Mouse (Mus musculus) limb, embryonic 14.5 days (tissue): ENCODE results near the gene Lim2. TPM values are rescaled to one million over a fixed set of nuclear protein-coding genes. Genes with fewer than 3 reads are reported as not detected.
A peak's percentile ranks its signal among the peaks of the same experiment; 100 is the strongest.

ENCODE experiments used
- ATAC-seq: fragments of 200-750 bp; cut with Nextera tagmentation; 2 replicates; pipeline ENCODE4 v1.8.0; 2017; ENCODE audit warnings: low read depth, moderate number of reproducible peaks, moderate TSS enrichment; ENCODE audit not compliant: low FRiP score
- DNase-seq: peaks from one replicate; pipeline ENCODE4 v3.0.0-alpha.2; 2015; ENCODE audit warnings: low spot score
- H3K27ac ChIP-seq: fragments of 300-500 bp; sonication (generic); replicated peaks from 2 replicates; pipeline ENCODE4 v1.5.1; 2014; ENCODE audit warnings: low read depth, mild to moderate bottlenecking, low read length, moderate library complexity, mixed read lengths
- H3K27me3 ChIP-seq: fragments of 300-500 bp; sonication (generic); 2 replicates; pipeline ENCODE4 v1.6.1; 2014; ENCODE audit warnings: low read length, mixed read lengths; ENCODE audit not compliant: control insufficient read depth, insufficient read depth
- H3K36me3 ChIP-seq: fragments of 300-500 bp; sonication (generic); 2 replicates; pipeline ENCODE4 v1.6.1; 2014; ENCODE audit warnings: mild to moderate bottlenecking, low read length, moderate library complexity, mixed read lengths; ENCODE audit not compliant: control insufficient read depth, insufficient read depth
- H3K4me1 ChIP-seq: fragments of 300-500 bp; sonication (generic); 2 replicates; pipeline ENCODE4 v1.6.1; 2014; ENCODE audit warnings: antibody characterized with exemption, low read length, mixed read lengths; ENCODE audit not compliant: control insufficient read depth, insufficient read depth
- H3K4me2 ChIP-seq: fragments of 300-500 bp; sonication (generic); replicated peaks from 2 replicates; pipeline ENCODE4 v1.6.1; 2014; ENCODE audit warnings: low read depth, mild to moderate bottlenecking, low read length, moderate library complexity; ENCODE audit not compliant: severe bottlenecking
- H3K4me3 ChIP-seq: fragments of 300-500 bp; sonication (generic); replicated peaks from 2 replicates; pipeline ENCODE4 v1.5.1; 2014; ENCODE audit warnings: low read length
- H3K9ac ChIP-seq: fragments of 300-500 bp; sonication (generic); 2 replicates; pipeline ENCODE4 v1.6.1; 2014; ENCODE audit warnings: mild to moderate bottlenecking, low read depth, low read length, moderate library complexity; ENCODE audit not compliant: severe bottlenecking
- H3K9me3 ChIP-seq: fragments of 300-500 bp; sonication (generic); 2 replicates; pipeline ENCODE4 v1.6.1; 2016; ENCODE audit warnings: low read length; ENCODE audit not compliant: control insufficient read depth
- POLR2A ChIP-seq: fragments of 200-500 bp; IDR thresholded peaks from 2 replicates; pipeline ENCODE4 v1.8.0; 2012; ENCODE audit warnings: inconsistent platforms, mild to moderate bottlenecking, moderate library complexity, borderline replicate concordance; ENCODE audit not compliant: insufficient read depth, insufficient read length; ENCODE audit errors: extremely low read depth
- WGBS: fragments of 180-500 bp; shearing (Covaris S2); extraction: QIAGEN DNeasy Blood & Tissue Kit; methylation state at CpG from one replicate; pipeline ENCODE4 v1.1.7; 2014; 5-methylcytosine and 5-hydroxymethylcytosine counted together
- polyA plus RNA-seq, 2 experiments: library from polyadenylated mRNA; depleted of rRNA in 1 of 2; stranded (reverse) in 1 of 2; unstranded in 1 of 2; fragments of >200 nt; fragmentation: Nextera tagmentation in 1 of 2; extraction: Ambion mirVana in 1 of 2; gene quantifications; 2 replicates each; pipeline versions ENCODE4 v1.2.1 to v1.2.3; 2012 to 2014

Lim2 gene
- polyA plus RNA-seq, 2 experiments = not detected

GRCm38 (mm10) chr7:43422995-43423617 is 4.4 kb upstream of the Lim2 start:
- Histone ChIP-seq H3K4me2 (peak overlapping the region; percentile 21; the same call in 1 of the 2 replicates), H3K4me1 (no peaks in the 10 kb centered on the region), H3K27me3 (no peaks in the 10 kb centered on the region), H3K9me3 (no peaks in the 10 kb centered on the region), H3K4me3 (no peak overlapping the region), H3K27ac (no peak overlapping the region), H3K9ac (peak overlapping the region; percentile 28; the same call in 1 of the 2 replicates), H3K36me3 (no peaks in the 10 kb centered on the region)
- ATAC-seq = peak; percentile 79
- WGBS = 18% methylated on average over 11 of the region's 11 CpGs
- no peak for TF ChIP-seq POLR2A
- peak; percentile 86 for DNase-seq

- ATAC-seq (no peak), DNase-seq (no peak)
- TF ChIP-seq POLR2A = no peak
- Histone ChIP-seq H3K27me3 (no peaks in the 10 kb centered on the region), H3K4me1 (no peaks in the 10 kb centered on the region), H3K9ac (no peak overlapping the region), H3K36me3 (no peaks in the 10 kb centered on the region), H3K9me3 (no peaks in the 10 kb centered on the region), H3K4me3 (no peak overlapping the region), H3K4me2 (no peak overlapping the region), H3K27ac (no peak overlapping the region)
- 55% methylated on average over 3 of the region's 3 CpGs for WGBS
These were observed 3.4 kb upstream of the Lim2 start for GRCm38 (mm10) chr7:43423991-43424625.

GRCm38 (mm10) chr7:43429500-43429899 is 2.0 kb downstream of the Lim2 start:
- DNase-seq (no peak), ATAC-seq (no peak)
- no peaks in the 10 kb centered on the region for H3K4me1 ChIP-seq
- no peak overlapping the region for H3K9ac ChIP-seq
- H3K27ac ChIP-seq = no peak overlapping the region
- H3K36me3 ChIP-seq = no peaks in the 10 kb centered on the region
- WGBS = 56% methylated on average over 4 of the region's 4 CpGs
- no peaks in the 10 kb centered on the region for H3K27me3 ChIP-seq
- H3K4me3 ChIP-seq = no peak overlapping the region
- no peaks in the 10 kb centered on the region for H3K9me3 ChIP-seq
- H3K4me2 ChIP-seq = no peak overlapping the region
- no peak for TF ChIP-seq POLR2A

GRCm38 (mm10) chr7:43432891-43433290 is 5.4 kb downstream of the Lim2 start:
- WGBS = 73% methylated on average over 4 of the region's 4 CpGs
- DNase-seq (no peak), ATAC-seq (no peak)
- Histone ChIP-seq H3K36me3 (no peaks in the 10 kb centered on the region), H3K9ac (no peak overlapping the region), H3K27me3 (no peaks in the 10 kb centered on the region), H3K4me2 (no peak overlapping the region), H3K27ac (no peak overlapping the region), H3K4me1 (no peaks in the 10 kb centered on the region), H3K4me3 (no peak overlapping the region), H3K9me3 (no peaks in the 10 kb centered on the region)
- TF ChIP-seq POLR2A = no peak

- no peak for TF ChIP-seq POLR2A
- Histone ChIP-seq H3K4me3 (no peak overlapping the region), H3K4me1 (no peaks in the 10 kb centered on the region), H3K9me3 (no peaks in the 10 kb centered on the region), H3K27me3 (no peaks in the 10 kb centered on the region), H3K27ac (no peak overlapping the region), H3K4me2 (no peak overlapping the region), H3K36me3 (no peaks in the 10 kb centered on the region), H3K9ac (no peak overlapping the region)
- ATAC-seq (no peak), DNase-seq (no peak)
- WGBS = 83% methylated on average over 5 of the region's 5 CpGs
These were observed 7.2 kb downstream of the Lim2 start for GRCm38 (mm10) chr7:43434676-43435075.
